Mouse (Mus musculus) left cerebral cortex, adult 8-10 months (tissue): ENCODE measurements at regions not wholly inside any gene's neighbourhood (a gene's known extent, or its start where the extent isn't known, plus 50 kb on each side); places are given as distances from the start of the nearest gene placed in this dataset.
"Not testable (repeated sequence)": the region's sequence is repeated elsewhere in the genome, so short reads cannot be mapped to it uniquely, and the experiment has no call there.

Source experiments
- DNase-seq, 2 experiments: peaks; one replicate each; pipeline ENCODE4 v3.0.0; 2022; ENCODE audit warnings: low spot score in 2 of 2

- no peak for DNase-seq
These were observed 1976.8 kb upstream of the G6pd2 start for GRCm38 (mm10) chr5:59831836-59832235.

DNA sequence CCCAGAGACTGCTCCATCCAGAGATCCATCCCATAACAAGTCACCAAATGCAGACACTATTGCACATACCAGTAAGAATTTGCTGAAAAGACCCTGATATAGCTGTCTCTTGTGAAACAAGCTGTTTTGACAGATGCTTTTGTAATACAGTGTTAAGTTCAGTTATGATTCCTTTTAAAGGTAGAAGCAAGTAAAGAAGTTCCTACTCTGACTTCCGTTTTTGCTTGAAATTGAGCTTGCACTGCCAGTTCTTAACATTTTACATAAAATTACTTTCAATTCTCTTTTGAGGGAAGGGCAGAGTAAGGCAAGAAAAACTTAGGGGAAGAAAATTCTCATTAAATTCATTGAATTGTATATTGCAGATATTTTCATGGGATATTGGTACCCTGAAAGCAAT is 1962.9 kb upstream of the G6pd2 start:
- no peak for DNase-seq

GRCm38 (mm10) chr5:59847643-59848042 is 1961.0 kb upstream of the G6pd2 start:
- DNase-seq: no peak

DNA sequence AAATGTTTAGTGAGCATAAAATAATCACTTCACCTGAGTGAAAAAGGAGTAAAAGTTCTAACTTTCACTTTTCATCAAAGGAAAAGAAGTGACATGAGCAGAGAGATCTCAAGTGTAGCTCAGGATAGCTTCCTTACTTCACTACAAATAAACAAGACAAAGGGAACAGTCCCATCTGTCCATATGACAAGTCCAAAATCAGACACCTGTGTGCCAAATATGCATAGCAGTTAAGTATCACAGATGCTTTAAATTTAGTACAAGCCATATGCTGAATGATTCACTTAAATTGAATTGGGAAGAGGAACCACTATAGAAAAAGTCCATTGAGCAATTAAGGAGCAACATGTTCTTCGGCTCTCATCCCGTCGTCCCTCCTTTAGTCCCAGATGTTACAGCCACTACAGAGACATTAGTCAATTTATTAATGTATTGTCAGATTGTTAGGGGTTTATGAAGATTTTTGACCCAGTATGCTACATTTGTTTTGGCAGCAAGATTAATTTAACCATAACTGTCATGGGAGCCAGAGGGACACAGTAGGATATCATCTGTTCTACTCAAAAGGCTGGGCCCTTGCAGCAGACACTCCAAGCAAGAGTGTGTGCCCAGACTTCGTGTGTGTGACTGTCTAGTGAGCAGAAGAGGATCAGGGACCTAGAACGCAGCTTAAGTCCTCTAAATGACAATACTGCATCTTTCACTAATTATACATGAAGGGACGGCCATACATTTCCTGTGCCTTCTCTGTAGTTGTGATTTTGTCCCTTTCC is 1914.5 kb upstream of the G6pd2 start:
- peak in 1 of 2 experiments; percentile 4 for DNase-seq

- DNase-seq: no peak
These were observed 1886.7 kb upstream of the G6pd2 start for GRCm38 (mm10) chr5:59921910-59922309.

DNA sequence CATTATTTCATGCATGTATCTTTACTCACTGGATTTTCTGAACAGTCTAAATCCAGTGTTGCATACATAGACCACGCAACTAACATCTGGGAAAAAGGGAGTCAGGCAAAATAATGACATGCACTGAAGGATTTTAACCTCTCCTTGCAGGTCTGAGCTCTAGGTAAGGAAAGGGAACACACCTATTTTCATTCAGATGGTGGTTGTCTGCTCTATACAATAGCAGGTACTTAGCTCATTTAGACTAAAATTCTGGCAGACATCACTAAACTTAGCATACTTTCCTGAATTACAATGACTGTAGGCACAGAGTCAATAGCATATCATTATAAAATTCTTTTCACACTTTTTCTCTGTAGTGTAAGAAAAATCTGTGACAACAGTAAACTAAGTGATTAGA is 1867.8 kb upstream of the G6pd2 start:
- no peak for DNase-seq

DNA sequence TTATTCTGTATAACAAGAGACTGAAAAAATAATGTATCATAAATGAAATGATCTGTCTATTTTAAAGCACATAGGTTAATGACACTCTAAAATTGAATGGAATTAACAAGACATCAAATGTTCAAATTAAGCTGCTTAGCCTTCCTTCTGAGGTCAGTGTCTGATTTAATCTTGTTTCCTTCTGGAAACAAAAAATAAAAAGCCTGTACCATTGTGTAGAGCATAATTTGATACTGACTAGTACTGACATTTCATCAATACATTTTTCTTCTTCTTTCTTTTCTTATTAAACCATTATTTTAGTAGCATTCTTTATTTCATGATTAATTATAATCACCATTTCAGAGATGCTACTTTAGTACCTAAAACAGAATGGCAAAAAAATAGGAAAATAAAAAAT is 1862.9 kb upstream of the G6pd2 start:
- no peak for DNase-seq

GRCm38 (mm10) chr5:59947831-59948568 is 1860.6 kb upstream of the G6pd2 start:
- no peak for DNase-seq

DNA sequence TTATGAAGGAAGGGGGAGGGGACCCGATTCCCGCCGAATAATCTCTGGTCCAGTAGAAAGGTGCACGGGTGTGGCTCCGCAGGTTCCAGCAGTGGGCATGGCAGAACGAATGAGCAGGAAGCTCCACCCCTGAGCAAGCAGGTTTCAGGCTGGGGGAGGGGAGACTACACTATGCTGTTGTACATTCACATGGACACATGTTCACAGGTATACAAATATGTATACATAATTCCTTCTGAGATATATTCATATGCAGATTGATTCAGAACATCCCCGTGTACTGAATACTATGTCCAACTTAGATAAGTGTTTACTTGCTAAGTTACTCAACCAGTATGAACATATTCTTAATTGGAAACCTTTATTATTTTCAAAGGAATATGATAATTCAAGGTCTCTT is 1852.4 kb upstream of the G6pd2 start:
- DNase-seq: not testable (repeated sequence)

DNA sequence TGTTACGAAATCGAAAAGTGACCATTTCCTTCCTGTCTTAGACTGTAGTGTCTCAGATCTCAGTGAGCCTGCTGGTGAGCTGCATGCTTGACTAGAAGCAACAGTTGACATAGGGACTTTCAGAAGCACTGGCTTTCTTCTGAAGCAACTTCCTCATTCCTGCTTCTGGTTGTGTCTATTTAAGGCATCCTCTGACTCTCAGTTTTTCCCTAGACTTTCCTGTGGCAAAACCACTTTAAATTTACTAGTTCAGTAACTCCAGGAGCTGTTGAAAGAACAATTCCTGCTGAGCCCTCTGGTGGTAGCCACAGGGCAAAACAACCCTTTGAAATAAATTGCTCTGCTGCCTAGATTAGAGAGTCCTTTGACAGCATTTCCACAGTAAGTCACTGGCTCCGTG is 1811.9 kb upstream of the G6pd2 start:
- peak in 1 of 2 experiments; percentile 25 for DNase-seq

- DNase-seq: not testable (repeated sequence)
These were observed 1765.9 kb upstream of the G6pd2 start for GRCm38 (mm10) chr5:60042603-60043175.

- no peak for DNase-seq
These were observed 1759.6 kb upstream of the G6pd2 start for GRCm38 (mm10) chr5:60049053-60049452.

- no peak for DNase-seq
These were observed 1747.4 kb upstream of the G6pd2 start for GRCm38 (mm10) chr5:60061178-60061577.
